Mouse (Mus musculus) E14TG2a.4 (cell line): ENCODE measurements around the gene Hoxd13.

ENCODE experiments used
- CTCF ChIP-seq: conservative IDR thresholded peaks from 2 replicates; pipeline ENCODE4 v1.5.1; 2014; ENCODE audit warnings: low read length
- NANOG ChIP-seq: IDR thresholded peaks from 2 replicates; pipeline ENCODE4 v1.6.1; 2014; ENCODE audit warnings: borderline replicate concordance, low read length, mixed read lengths
- POU5F1 ChIP-seq: IDR thresholded peaks from 2 replicates; pipeline ENCODE4 v1.6.1; 2014; ENCODE audit warnings: low read length, borderline replicate concordance

DNA sequence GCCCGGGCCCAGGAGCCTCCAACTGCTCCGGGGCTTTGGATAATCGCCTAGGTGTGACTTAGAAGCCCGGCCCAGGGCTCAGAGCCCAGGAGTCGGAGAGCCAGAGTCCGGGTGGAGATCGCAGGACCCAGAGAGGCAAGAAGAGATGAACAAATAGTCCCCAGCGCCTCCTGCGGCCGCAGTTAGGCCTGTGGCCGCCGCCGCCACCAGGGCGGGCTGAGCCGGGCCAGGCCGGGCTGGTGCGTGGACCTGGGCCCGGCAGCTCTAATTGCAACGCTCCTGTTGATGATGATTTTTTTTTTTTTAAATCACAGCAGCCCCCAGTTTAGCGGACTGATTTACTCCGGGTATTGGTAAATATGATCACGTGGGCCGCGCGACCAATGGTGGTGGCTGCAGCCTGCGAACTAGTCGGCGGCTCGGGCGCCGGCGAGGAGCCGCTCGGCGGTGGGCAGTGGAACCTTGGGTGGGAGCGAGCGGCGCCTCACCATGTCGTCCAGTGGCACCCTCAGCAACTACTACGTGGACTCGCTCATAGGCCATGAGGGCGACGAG is 29.5 kb downstream of the Hoxd13 start, which contains the start of gene Hoxd9:
- no peak for TF ChIP-seq CTCF
- TF ChIP-seq NANOG, result no peak
- no peak for TF ChIP-seq POU5F1
